Mouse (Mus musculus) bone marrow macrophage, adult 2 months (primary cell): ENCODE results near the gene Dcun1d2.

Experiments used
- CTCF ChIP-seq: IDR thresholded peaks from 2 replicates; pipeline ENCODE4 v1.5.1; 2012; ENCODE audit warnings: low read depth, mild to moderate bottlenecking, low read length, moderate library complexity
- POLR2A ChIP-seq: IDR thresholded peaks from 2 replicates; pipeline ENCODE4 v1.6.1; 2012; ENCODE audit warnings: mild to moderate bottlenecking, low read depth, low read length, borderline replicate concordance

DNA sequence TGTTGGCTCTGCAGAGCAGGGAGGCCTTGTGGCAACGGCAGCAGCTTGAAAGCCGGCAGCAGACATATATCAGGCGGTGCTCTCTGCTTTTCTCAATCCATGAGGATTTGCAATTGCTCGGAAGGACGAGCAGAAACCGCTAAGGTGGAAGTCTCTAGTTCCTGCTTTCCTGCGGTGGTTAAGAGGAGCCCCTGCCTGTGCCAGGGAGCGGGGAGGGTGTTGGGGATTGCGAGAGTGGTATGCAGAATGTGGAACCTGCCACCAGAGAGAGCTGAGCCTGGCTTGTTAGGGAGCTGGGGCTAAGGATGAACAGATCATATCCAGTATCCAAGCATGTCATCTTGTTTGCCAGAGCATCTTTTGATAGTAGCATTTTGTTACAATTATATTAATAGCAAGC is 19.0 kb upstream of the Dcun1d2 start:
- no peak for TF ChIP-seq CTCF
- no peak for TF ChIP-seq POLR2A
